Mouse (Mus musculus) embryonic facial prominence, embryonic 15.5 days (tissue): ENCODE measurements at regions not wholly inside any gene's neighbourhood (a gene's known extent, or its start where the extent isn't known, plus 50 kb on each side); places are given as distances from the start of the nearest gene placed in this dataset.

ENCODE experiments used
- ATAC-seq: fragments of 200-750 bp; cut with Nextera tagmentation; 2 replicates; pipeline ENCODE4 v1.8.0; 2017; ENCODE audit warnings: low read depth, moderate TSS enrichment; ENCODE audit not compliant: insufficient number of reproducible peaks, low FRiP score, low TSS enrichment
- H3K27ac ChIP-seq: fragments of 300-500 bp; sonication (generic); replicated peaks from 2 replicates; pipeline ENCODE4 v1.5.1; 2015; ENCODE audit warnings: mild to moderate bottlenecking, inconsistent platforms
- H3K27me3 ChIP-seq: fragments of 300-500 bp; sonication (generic); 2 replicates; pipeline ENCODE4 v1.6.1; 2015; ENCODE audit warnings: inconsistent platforms
- H3K36me3 ChIP-seq: fragments of 300-500 bp; sonication (generic); 2 replicates; pipeline ENCODE4 v1.6.1; 2015; ENCODE audit warnings: mild to moderate bottlenecking, inconsistent platforms
- H3K4me1 ChIP-seq: fragments of 300-500 bp; sonication (generic); 2 replicates; pipeline ENCODE4 v1.6.1; 2015; ENCODE audit warnings: inconsistent platforms
- H3K4me2 ChIP-seq: fragments of 300-500 bp; sonication (generic); replicated peaks from 2 replicates; pipeline ENCODE4 v1.6.1; 2015; ENCODE audit warnings: mild to moderate bottlenecking, inconsistent platforms
- H3K4me3 ChIP-seq: fragments of 300-500 bp; sonication (generic); replicated peaks from 2 replicates; pipeline ENCODE4 v1.5.1; 2015; ENCODE audit warnings: mild to moderate bottlenecking, inconsistent platforms
- H3K9ac ChIP-seq: fragments of 300-500 bp; sonication (generic); 2 replicates; pipeline ENCODE4 v1.6.1; 2015; ENCODE audit warnings: inconsistent platforms
- H3K9me3 ChIP-seq: fragments of 300-500 bp; sonication (generic); replicated peaks from 2 replicates; pipeline ENCODE4 v1.6.1; 2016; ENCODE audit warnings: inconsistent platforms
- WGBS: fragments of 180-500 bp; shearing (Covaris S2); methylation state at CpG from one replicate; pipeline ENCODE4 v1.1.7; 2015; 5-methylcytosine and 5-hydroxymethylcytosine counted together

DNA sequence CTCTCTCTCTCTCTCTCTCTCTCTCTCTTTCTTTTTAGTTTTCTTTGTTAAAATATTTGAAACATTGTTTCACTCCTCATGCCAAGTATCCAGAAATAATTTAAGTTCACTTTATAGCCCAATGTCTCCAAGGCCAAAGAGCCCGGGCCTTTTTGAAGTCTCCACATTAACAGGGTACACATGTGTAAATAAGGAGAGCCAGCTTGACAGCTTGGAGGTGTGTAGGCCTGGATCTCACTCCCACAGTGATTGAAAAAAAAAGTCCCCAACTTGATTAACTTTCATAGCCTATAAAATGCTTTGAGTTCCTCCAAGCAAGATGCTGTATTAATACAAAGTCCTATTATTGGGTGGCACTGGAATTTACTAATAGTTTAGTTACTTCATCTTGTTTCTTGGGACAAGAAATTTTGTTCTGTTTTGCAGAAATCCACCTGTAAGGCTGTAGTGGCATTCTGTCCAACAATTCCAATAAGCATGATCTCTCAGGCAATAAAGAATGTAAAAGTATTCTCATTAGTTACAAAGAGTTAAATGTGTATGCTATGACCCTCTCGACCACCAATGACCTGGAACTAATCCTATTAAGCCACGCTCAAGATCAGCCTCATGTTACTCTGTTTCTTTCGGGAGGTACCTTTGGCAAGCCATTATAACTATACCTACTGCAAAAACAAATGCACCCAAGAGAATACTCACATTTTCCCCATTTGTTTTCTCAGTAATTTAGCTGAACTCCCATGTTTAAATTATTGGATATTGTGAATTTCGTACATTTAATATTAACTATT, 215.9 kb upstream of the Acvr2a start:
- WGBS = 38% methylated on average over 5 of the region's 5 CpGs
- H3K27me3 ChIP-seq = no peaks in the 10 kb centered on the region
- H3K4me1 ChIP-seq = no peaks in the 10 kb centered on the region
- no peak overlapping the region for H3K27ac ChIP-seq
- no peak overlapping the region for H3K9ac ChIP-seq
- H3K36me3 ChIP-seq = no peaks in the 10 kb centered on the region
- H3K4me3 ChIP-seq = no peak overlapping the region
- no peaks in the 10 kb centered on the region for H3K9me3 ChIP-seq
- no peak overlapping the region for H3K4me2 ChIP-seq
- ATAC-seq = no peak

DNA sequence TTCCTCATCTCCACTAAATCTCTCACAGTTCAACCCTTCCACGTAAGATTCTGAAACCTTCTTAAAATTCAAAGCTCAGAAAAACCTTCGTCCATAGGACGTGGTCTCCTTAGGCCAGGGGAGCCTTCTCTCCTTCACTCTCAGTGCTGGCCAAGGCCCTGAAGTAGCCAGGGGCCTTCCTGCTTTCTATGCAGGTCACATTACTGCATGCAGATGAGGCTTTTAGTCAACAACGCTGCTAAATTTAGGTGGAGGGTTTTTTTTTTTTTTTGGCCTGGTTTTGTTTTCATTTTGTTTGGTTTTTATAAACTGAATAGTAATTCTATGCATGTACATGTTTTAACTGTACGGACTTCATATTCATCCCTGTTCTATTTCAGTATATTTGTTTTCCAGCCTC, 214.5 kb upstream of the Acvr2a start:
- no peak overlapping the region for H3K4me2 ChIP-seq
- H3K27me3 ChIP-seq = no peaks in the 10 kb centered on the region
- no peak overlapping the region for H3K4me3 ChIP-seq
- H3K27ac ChIP-seq = no peak overlapping the region
- 69% methylated on average over 5 of the region's 5 CpGs for WGBS
- H3K4me1 ChIP-seq = no peaks in the 10 kb centered on the region
- H3K9ac ChIP-seq = no peak overlapping the region
- ATAC-seq = no peak
- no peaks in the 10 kb centered on the region for H3K9me3 ChIP-seq
- no peaks in the 10 kb centered on the region for H3K36me3 ChIP-seq

DNA sequence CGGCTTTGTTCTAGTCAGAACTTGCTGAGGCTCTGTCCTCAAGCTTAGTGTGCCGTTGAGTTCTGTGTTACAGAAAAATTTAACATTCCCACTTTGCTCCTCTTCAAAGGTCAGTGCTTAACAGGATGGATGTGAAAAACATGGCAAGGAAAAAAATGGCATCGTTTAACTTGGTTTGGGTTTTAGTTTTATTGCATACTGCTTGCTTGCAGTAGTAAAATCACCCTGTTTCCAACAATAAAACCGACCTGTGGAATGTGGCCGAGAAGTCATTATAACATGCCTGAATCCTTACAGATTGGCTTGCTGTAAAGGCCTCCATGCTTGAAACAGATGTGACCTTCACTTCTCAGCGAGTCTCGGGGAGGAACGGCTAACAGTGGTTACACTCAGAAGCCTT, 212.1 kb upstream of the Acvr2a start:
- Histone ChIP-seq H3K27me3 (no peaks in the 10 kb centered on the region), H3K27ac (no peak overlapping the region)
- ATAC-seq = no peak

DNA sequence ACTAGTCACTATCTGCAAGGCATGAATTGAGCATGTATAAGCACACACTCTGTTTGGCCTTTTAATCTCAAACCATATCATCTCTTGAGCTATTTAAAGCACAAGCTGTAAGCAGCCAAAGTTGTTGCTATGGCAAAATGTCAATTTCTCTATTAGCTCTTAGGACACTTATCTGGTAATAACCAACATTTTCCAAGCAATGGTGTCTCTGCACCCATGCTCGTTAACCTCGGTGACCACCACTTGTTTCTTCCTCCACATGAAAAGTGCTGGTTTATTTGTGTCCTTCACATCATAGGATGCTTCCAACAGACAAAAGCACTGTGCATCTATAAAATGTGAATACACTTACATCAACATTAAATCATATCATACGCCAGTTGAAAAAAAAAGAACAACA, 204.4 kb upstream of the Acvr2a start:
- 88% methylated on average over 3 of the region's 3 CpGs for WGBS
- Histone ChIP-seq H3K27me3 (no peaks in the 10 kb centered on the region), H3K9ac (no peak overlapping the region), H3K4me1 (no peaks in the 10 kb centered on the region), H3K36me3 (no peaks in the 10 kb centered on the region), H3K4me2 (no peak overlapping the region), H3K9me3 (no peaks in the 10 kb centered on the region), H3K4me3 (no peak overlapping the region), H3K27ac (no peak overlapping the region)
- no peak for ATAC-seq

More for the DNA sequence above, 212.1 kb upstream of the Acvr2a start:
- no peaks in the 10 kb centered on the region for H3K4me1 ChIP-seq
- no peaks in the 10 kb centered on the region for H3K36me3 ChIP-seq
- H3K9me3 ChIP-seq = no peaks in the 10 kb centered on the region
- no peak overlapping the region for H3K4me2 ChIP-seq
- no peak overlapping the region for H3K4me3 ChIP-seq
- 52% methylated on average over 8 of the region's 8 CpGs for WGBS
- H3K9ac ChIP-seq = no peak overlapping the region

DNA sequence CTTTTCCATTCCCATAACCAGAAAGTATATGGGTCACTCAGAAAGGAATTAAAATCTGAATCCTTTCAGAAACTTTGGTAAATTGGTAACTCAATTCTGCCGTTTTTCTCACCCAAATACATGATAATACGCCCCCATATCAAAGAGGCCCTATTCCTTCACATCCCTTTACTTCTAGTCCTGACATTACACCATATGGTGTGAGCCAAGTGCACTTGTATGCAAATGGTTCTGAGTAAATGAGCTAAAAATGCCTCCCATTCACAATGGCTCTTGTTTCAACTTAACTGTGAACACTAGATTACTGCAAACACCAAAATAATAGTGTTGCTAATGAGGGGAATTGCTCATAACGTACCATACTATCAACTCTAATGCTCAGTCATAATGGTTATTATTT, 201.7 kb upstream of the Acvr2a start:
- no peaks in the 10 kb centered on the region for H3K9me3 ChIP-seq
- no peaks in the 10 kb centered on the region for H3K36me3 ChIP-seq
- H3K4me3 ChIP-seq = no peak overlapping the region
- ATAC-seq = no peak
- no peak overlapping the region for H3K4me2 ChIP-seq
- H3K9ac ChIP-seq = no peak overlapping the region
- H3K27me3 ChIP-seq = no peaks in the 10 kb centered on the region
- H3K4me1 ChIP-seq = no peaks in the 10 kb centered on the region
- 80% methylated on average over 3 of the region's 3 CpGs for WGBS
- H3K27ac ChIP-seq = no peak overlapping the region

DNA sequence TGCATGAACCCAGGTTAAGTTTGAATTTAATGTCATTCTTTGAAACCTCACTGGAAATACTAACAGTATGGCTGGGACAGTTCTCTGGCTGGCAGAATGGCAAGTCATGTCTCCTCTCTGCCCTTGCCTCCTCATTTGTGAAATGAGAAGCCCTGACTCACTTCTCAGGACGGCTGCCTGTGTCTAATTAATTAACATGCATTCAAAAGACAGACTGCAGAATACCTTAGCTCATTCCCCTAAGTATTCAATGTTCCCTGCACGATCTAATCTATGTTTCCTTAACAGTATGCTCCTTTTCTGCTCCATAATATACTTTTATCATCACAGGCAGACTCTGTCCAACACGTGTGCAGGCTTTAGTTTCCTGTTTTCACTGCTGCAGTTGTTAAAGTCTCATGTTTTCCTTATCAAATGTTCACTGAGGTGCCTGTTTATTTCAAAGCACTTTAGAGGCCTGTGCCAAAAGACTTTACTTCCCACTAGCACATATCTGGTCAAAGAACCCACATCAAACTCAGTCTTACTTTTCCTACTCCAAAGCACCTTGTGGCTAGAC, 196.7 kb upstream of the Acvr2a start:
- H3K4me2 ChIP-seq = no peak overlapping the region
- no peak overlapping the region for H3K4me3 ChIP-seq
- no peaks in the 10 kb centered on the region for H3K36me3 ChIP-seq
- no peaks in the 10 kb centered on the region for H3K27me3 ChIP-seq
- H3K4me1 ChIP-seq = no peaks in the 10 kb centered on the region
- no peaks in the 10 kb centered on the region for H3K9me3 ChIP-seq
- ATAC-seq = no peak
- WGBS = 24% methylated on average over 3 of the region's 3 CpGs
- no peak overlapping the region for H3K27ac ChIP-seq
- no peak overlapping the region for H3K9ac ChIP-seq

DNA sequence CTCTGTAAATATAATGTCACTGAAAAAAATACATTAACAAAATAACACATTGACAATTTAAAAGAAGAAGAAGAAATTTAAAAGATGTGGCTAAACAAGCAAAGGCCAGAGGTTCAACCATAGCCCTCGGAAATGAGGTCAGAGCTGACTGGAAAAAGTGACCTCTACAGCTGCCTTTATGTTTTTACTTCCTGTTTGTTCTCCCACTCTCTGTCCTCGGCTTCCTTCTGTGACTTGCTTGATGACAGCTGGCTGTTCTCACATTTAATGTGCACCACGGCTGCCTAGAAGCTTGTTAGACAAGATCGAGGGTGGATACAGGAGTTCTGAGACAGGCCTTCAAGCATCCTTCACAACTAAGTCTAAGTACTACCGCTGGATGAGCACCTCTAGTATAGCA, 194.9 kb upstream of the Acvr2a start:
- 40% methylated on average over 5 of the region's 5 CpGs for WGBS
- Histone ChIP-seq H3K4me2 (no peak overlapping the region), H3K27me3 (no peaks in the 10 kb centered on the region), H3K9me3 (no peaks in the 10 kb centered on the region), H3K36me3 (no peaks in the 10 kb centered on the region), H3K4me3 (no peak overlapping the region), H3K27ac (no peak overlapping the region), H3K9ac (no peak overlapping the region), H3K4me1 (no peaks in the 10 kb centered on the region)
- ATAC-seq = no peak

DNA sequence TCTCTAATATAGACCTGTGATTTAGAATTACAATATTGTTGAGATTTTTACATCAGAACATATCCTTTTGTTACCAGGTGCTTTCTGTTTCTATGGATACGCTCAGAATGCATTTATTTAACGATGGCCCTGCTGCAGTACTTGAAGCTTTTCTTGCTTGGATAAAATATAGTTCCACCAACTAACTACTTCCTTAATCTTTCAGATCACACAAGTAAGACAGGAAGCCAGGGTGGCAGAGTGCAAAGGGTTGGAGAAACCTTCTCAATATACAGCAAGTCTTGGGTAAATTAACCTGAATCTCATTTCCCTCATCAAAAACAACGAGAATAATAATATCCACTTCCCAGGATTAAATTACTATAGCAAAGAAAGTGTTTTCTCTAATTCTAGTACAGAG, 193.1 kb upstream of the Acvr2a start:
- Histone ChIP-seq H3K4me2 (no peak overlapping the region), H3K4me3 (no peak overlapping the region), H3K27ac (no peak overlapping the region), H3K9me3 (no peaks in the 10 kb centered on the region), H3K27me3 (no peaks in the 10 kb centered on the region), H3K9ac (no peak overlapping the region), H3K36me3 (no peaks in the 10 kb centered on the region), H3K4me1 (no peaks in the 10 kb centered on the region)
- no peak for ATAC-seq
- 69% methylated on average over 3 of the region's 3 CpGs for WGBS

DNA sequence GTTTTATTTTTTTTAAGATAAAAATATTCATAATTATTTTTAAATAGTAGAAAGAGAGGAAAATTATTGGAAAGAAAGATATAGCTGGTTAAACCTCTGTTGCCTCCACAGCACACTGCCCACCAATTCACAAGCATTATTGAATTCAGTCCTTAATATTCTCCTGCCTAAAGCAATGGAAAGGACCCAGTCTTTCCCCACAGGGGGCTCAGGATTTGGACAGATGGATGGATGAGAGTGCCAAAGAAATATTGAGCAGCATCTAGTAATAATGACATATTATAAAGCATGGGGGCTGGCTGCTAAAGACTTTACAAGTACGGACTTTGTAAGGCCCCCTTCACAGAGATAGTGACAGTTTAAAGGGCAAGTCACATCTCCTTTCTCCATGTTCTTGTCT, 191.6 kb upstream of the Acvr2a start:
- WGBS = 65% methylated on average over 1 of the region's 1 CpGs
- ATAC-seq = no peak
- no peaks in the 10 kb centered on the region for H3K4me1 ChIP-seq
- H3K36me3 ChIP-seq = no peaks in the 10 kb centered on the region
- no peak overlapping the region for H3K27ac ChIP-seq
- H3K27me3 ChIP-seq = no peaks in the 10 kb centered on the region
- no peak overlapping the region for H3K4me3 ChIP-seq
- no peak overlapping the region for H3K9ac ChIP-seq
- H3K4me2 ChIP-seq = no peak overlapping the region
- no peaks in the 10 kb centered on the region for H3K9me3 ChIP-seq

DNA sequence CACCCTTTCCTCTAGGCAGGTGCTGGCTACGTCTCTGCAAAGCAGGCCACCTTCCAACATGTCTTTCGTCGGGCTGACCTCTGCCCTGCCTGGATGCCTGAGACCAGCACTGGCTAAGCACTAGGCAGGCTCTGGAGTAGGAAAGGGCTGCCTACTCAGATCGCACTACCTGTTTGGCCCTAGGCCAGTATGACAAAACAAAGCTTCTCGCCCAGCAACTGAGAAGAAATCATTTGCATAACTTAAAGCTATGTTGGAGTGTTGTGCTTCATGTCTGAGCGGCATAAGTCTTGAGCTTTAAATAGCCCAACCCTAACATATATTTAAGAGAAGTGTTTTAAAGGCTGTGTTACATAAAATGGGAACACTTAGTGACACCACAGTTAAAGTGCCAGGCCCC, 189.9 kb upstream of the Acvr2a start:
- H3K9me3 ChIP-seq = no peaks in the 10 kb centered on the region
- no peak overlapping the region for H3K9ac ChIP-seq
- H3K36me3 ChIP-seq = no peaks in the 10 kb centered on the region
- no peak overlapping the region for H3K4me3 ChIP-seq
- no peak overlapping the region for H3K4me2 ChIP-seq
- 43% methylated on average over 6 of the region's 6 CpGs for WGBS
- H3K4me1 ChIP-seq = no peaks in the 10 kb centered on the region
- H3K27me3 ChIP-seq = no peaks in the 10 kb centered on the region
- H3K27ac ChIP-seq = no peak overlapping the region
- ATAC-seq = no peak

DNA sequence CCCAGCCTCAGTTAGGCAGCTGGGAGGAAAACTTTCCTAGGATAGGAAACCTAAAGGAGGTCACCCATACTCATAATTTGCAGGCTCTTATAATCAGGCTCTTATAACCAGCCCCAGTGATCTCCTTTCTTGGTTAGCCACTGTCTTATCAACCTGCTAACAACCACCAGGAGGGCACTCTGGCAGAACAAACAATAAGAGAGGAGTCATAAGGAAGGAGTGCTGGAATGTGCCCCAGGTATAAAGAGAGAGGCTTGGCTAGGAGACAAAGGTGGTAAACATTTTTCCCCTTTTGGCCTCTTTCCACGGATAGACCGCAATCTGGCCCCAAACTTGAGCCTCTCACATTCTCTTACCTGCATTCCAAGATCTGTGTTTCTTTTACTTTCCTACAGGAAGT, 189.4 kb upstream of the Acvr2a start:
- no peaks in the 10 kb centered on the region for H3K9me3 ChIP-seq
- H3K4me1 ChIP-seq = no peaks in the 10 kb centered on the region
- no peak overlapping the region for H3K27ac ChIP-seq
- no peaks in the 10 kb centered on the region for H3K27me3 ChIP-seq
- H3K4me2 ChIP-seq = no peak overlapping the region
- H3K9ac ChIP-seq = no peak overlapping the region
- no peak overlapping the region for H3K4me3 ChIP-seq
- no peak for ATAC-seq
- 56% methylated on average over 2 of the region's 2 CpGs for WGBS
- no peaks in the 10 kb centered on the region for H3K36me3 ChIP-seq

DNA sequence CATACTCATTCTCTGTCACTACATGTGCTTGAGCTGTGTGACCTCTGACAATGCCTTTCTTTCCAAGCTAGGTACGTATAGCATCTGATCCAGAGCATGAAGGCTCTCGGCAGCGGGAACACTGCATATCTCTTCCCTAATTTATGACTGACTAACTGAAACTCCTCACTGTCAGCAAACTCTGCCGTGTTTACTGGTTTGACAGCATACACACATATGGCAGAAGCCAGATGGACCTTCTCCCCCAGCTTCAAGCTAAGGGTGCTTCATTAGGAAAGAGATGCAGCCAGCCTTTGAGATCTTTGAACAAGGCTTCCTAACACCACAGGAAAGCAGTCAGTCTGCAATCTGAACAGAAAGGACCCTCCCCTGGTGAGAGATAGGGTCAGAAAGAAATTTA, 186.9 kb upstream of the Acvr2a start:
- Histone ChIP-seq H3K9me3 (no peaks in the 10 kb centered on the region), H3K9ac (no peak overlapping the region), H3K4me2 (no peak overlapping the region), H3K4me1 (no peaks in the 10 kb centered on the region), H3K36me3 (no peaks in the 10 kb centered on the region), H3K4me3 (no peak overlapping the region), H3K27ac (no peak overlapping the region), H3K27me3 (no peaks in the 10 kb centered on the region)
- 80% methylated on average over 4 of the region's 4 CpGs for WGBS
- no peak for ATAC-seq
